Mouse (Mus musculus) heart, embryonic 13.5 days (tissue): ENCODE results near the gene Hmgcl. TPM values are rescaled to one million over a fixed set of nuclear protein-coding genes. Genes with fewer than 3 reads are reported as not detected.
A peak's percentile ranks its signal among the peaks of the same experiment; 100 is the strongest.
"Not testable (repeated sequence)": the region's sequence is repeated elsewhere in the genome, so short reads cannot be mapped to it uniquely, and the experiment has no call there.

Source experiments
- ATAC-seq: fragments of 200-750 bp; cut with Nextera tagmentation; 2 replicates; pipeline ENCODE4 v1.8.0; 2017; ENCODE audit warnings: moderate TSS enrichment; ENCODE audit not compliant: insufficient number of reproducible peaks, low FRiP score, low TSS enrichment; ENCODE audit errors: extremely low read depth
- H3K27ac ChIP-seq: fragments of 300-500 bp; sonication (generic); replicated peaks from 2 replicates; pipeline ENCODE4 v1.5.1; 2015; ENCODE audit warnings: moderate library complexity, mild to moderate bottlenecking, inconsistent platforms
- H3K27me3 ChIP-seq: fragments of 300-500 bp; sonication (generic); replicated peaks from 2 replicates; pipeline ENCODE4 v1.6.1; 2015; ENCODE audit warnings: mild to moderate bottlenecking, inconsistent platforms
- H3K36me3 ChIP-seq: fragments of 300-500 bp; sonication (generic); 2 replicates; pipeline ENCODE4 v1.6.1; 2015; ENCODE audit warnings: mild to moderate bottlenecking, inconsistent platforms
- H3K4me1 ChIP-seq: fragments of 300-500 bp; sonication (generic); 2 replicates; pipeline ENCODE4 v1.6.1; 2015; ENCODE audit warnings: inconsistent platforms
- H3K4me2 ChIP-seq: fragments of 300-500 bp; sonication (generic); 2 replicates; pipeline ENCODE4 v1.6.1; 2015; ENCODE audit warnings: inconsistent platforms, mild to moderate bottlenecking, moderate library complexity
- H3K4me3 ChIP-seq: fragments of 300-500 bp; sonication (generic); 2 replicates; pipeline ENCODE4 v1.5.1; 2015; ENCODE audit warnings: moderate library complexity, mild to moderate bottlenecking, inconsistent platforms
- H3K9ac ChIP-seq: fragments of 300-500 bp; sonication (generic); 2 replicates; pipeline ENCODE4 v1.6.1; 2015; ENCODE audit warnings: inconsistent platforms, mild to moderate bottlenecking, moderate library complexity
- H3K9me3 ChIP-seq: fragments of 300-500 bp; sonication (generic); 2 replicates; pipeline ENCODE4 v1.6.1; 2016; ENCODE audit warnings: inconsistent platforms
- WGBS: fragments of 180-500 bp; shearing (Covaris S2); methylation state at CpG from one replicate; pipeline ENCODE4 v1.1.7; 2015; ENCODE audit warnings: mixed read lengths; 5-methylcytosine and 5-hydroxymethylcytosine counted together
- polyA plus RNA-seq: library from polyadenylated mRNA; unstranded; fragments of >200 nt; fragmentation: Nextera tagmentation; extraction: Ambion mirVana; gene quantifications from 2 replicates; pipeline ENCODE4 v1.2.1, GENCODE M21; 2015

Gene Hmgcl
- polyA plus RNA-seq, 1 experiment from 2014 or later = 73.0 TPM

GRCm38 (mm10) chr4:135928376-135928775, 17.9 kb upstream of the Hmgcl start:
- no peak for ATAC-seq
- H3K4me3 ChIP-seq = no peak overlapping the region
- H3K9ac ChIP-seq = no peak overlapping the region
- WGBS = 87% methylated on average over 9 of the region's 9 CpGs
- H3K27ac ChIP-seq = no peak overlapping the region
- peaks cover 58% of the 10 kb centered on the region for H3K36me3 ChIP-seq
- H3K4me1 ChIP-seq = peaks cover 15% of the 10 kb centered on the region
- H3K27me3 ChIP-seq = no peaks in the 10 kb centered on the region
- H3K9me3 ChIP-seq = no peaks in the 10 kb centered on the region
- H3K4me2 ChIP-seq = no peak overlapping the region

GRCm38 (mm10) chr4:135929405-135929804, 16.8 kb upstream of the Hmgcl start:
- 84% methylated on average over 5 of the region's 5 CpGs for WGBS
- Histone ChIP-seq H3K4me3 (no peak overlapping the region), H3K27me3 (no peaks in the 10 kb centered on the region), H3K27ac (no peak overlapping the region), H3K9me3 (no peaks in the 10 kb centered on the region), H3K36me3 (peaks cover 60% of the 10 kb centered on the region), H3K4me2 (no peak overlapping the region), H3K4me1 (peaks cover 15% of the 10 kb centered on the region), H3K9ac (no peak overlapping the region)
- no peak for ATAC-seq

GRCm38 (mm10) chr4:135929828-135930227, 16.4 kb upstream of the Hmgcl start:
- Histone ChIP-seq H3K9ac (no peak overlapping the region), H3K36me3 (peaks cover 57% of the 10 kb centered on the region), H3K4me2 (no peak overlapping the region), H3K9me3 (no peaks in the 10 kb centered on the region), H3K4me3 (no peak overlapping the region), H3K27ac (no peak overlapping the region), H3K4me1 (peaks cover 18% of the 10 kb centered on the region), H3K27me3 (no peaks in the 10 kb centered on the region)
- no peak for ATAC-seq
- WGBS = 81% methylated on average over 9 of the region's 9 CpGs

- H3K9me3 ChIP-seq = no peaks in the 10 kb centered on the region
- no peak overlapping the region for H3K4me2 ChIP-seq
- no peak overlapping the region for H3K27ac ChIP-seq
- ATAC-seq = no peak
- WGBS = 94% methylated on average over 8 of the region's 8 CpGs
- H3K9ac ChIP-seq = no peak overlapping the region
- H3K4me1 ChIP-seq = peaks cover 17% of the 10 kb centered on the region
- no peaks in the 10 kb centered on the region for H3K27me3 ChIP-seq
- no peak overlapping the region for H3K4me3 ChIP-seq
- peaks cover 57% of the 10 kb centered on the region for H3K36me3 ChIP-seq
Observed at GRCm38 (mm10) chr4:135930239-135930638, 16.0 kb upstream of the Hmgcl start.

GRCm38 (mm10) chr4:135931832-135932231, 14.4 kb upstream of the Hmgcl start:
- Histone ChIP-seq H3K27me3 (no peaks in the 10 kb centered on the region), H3K4me3 (no peak overlapping the region), H3K4me2 (no peak overlapping the region), H3K27ac (no peak overlapping the region), H3K9ac (no peak overlapping the region), H3K9me3 (no peaks in the 10 kb centered on the region), H3K4me1 (peaks cover 11% of the 10 kb centered on the region), H3K36me3 (peaks cover 53% of the 10 kb centered on the region)
- 58% methylated on average over 5 of the region's 5 CpGs for WGBS
- ATAC-seq = no peak

GRCm38 (mm10) chr4:135934708-135935500, 11.3 kb upstream of the Hmgcl start:
- WGBS = 46% methylated on average over 12 of the region's 12 CpGs
- Histone ChIP-seq H3K9me3 (no peaks in the 10 kb centered on the region), H3K9ac (no peak overlapping the region), H3K4me2 (no peak overlapping the region), H3K27ac (no peak overlapping the region; the same call in 1 of the 2 replicates), H3K27me3 (no peaks in the 10 kb centered on the region), H3K36me3 (peaks cover 64% of the 10 kb centered on the region), H3K4me3 (no peak overlapping the region), H3K4me1 (peaks cover 26% of the 10 kb centered on the region)
- ATAC-seq = no peak

GRCm38 (mm10) chr4:135935502-135935901, 10.7 kb upstream of the Hmgcl start:
- no peak overlapping the region for H3K4me2 ChIP-seq
- no peak overlapping the region; the same call in 1 of the 2 replicates for H3K27ac ChIP-seq
- H3K27me3 ChIP-seq = no peaks in the 10 kb centered on the region
- H3K36me3 ChIP-seq = peaks cover 62% of the 10 kb centered on the region
- H3K4me1 ChIP-seq = peaks cover 26% of the 10 kb centered on the region
- no peak overlapping the region for H3K4me3 ChIP-seq
- 52% methylated on average over 5 of the region's 5 CpGs for WGBS
- no peak overlapping the region for H3K9ac ChIP-seq
- no peak for ATAC-seq
- H3K9me3 ChIP-seq = no peaks in the 10 kb centered on the region

GRCm38 (mm10) chr4:135938858-135939257, 7.4 kb upstream of the Hmgcl start:
- Histone ChIP-seq H3K27me3 (no peaks in the 10 kb centered on the region), H3K4me1 (peaks cover 37% of the 10 kb centered on the region), H3K4me3 (no peak overlapping the region), H3K9ac (no peak overlapping the region), H3K27ac (no peak overlapping the region), H3K36me3 (peaks cover 52% of the 10 kb centered on the region), H3K4me2 (no peak overlapping the region), H3K9me3 (no peaks in the 10 kb centered on the region)
- WGBS = 70% methylated on average over 7 of the region's 7 CpGs
- no peak for ATAC-seq

GRCm38 (mm10) chr4:135941026-135941425, 5.2 kb upstream of the Hmgcl start:
- not testable (repeated sequence) for H3K4me2 ChIP-seq, ATAC-seq, H3K27ac ChIP-seq, H3K4me3 ChIP-seq, H3K9me3 ChIP-seq, H3K27me3 ChIP-seq, H3K9ac ChIP-seq
- Histone ChIP-seq H3K36me3 (peaks cover 41% of the 10 kb centered on the region), H3K4me1 (peaks cover 35% of the 10 kb centered on the region)
- 82% methylated on average over 8 of the region's 8 CpGs for WGBS

GRCm38 (mm10) chr4:135942193-135942592, 4.1 kb upstream of the Hmgcl start:
- Histone ChIP-seq H3K27ac (no peak overlapping the region), H3K9ac (no peak overlapping the region), H3K4me2 (no peak overlapping the region), H3K9me3 (no peaks in the 10 kb centered on the region), H3K4me3 (no peak overlapping the region), H3K36me3 (peaks cover 40% of the 10 kb centered on the region), H3K27me3 (no peaks in the 10 kb centered on the region), H3K4me1 (peaks cover 33% of the 10 kb centered on the region)
- 47% methylated on average over 6 of the region's 6 CpGs for WGBS
- ATAC-seq = no peak

GRCm38 (mm10) chr4:135943389-135943788, 2.9 kb upstream of the Hmgcl start:
- no peak for ATAC-seq
- WGBS = 50% methylated on average over 4 of the region's 4 CpGs
- Histone ChIP-seq H3K9ac (no peak overlapping the region), H3K9me3 (no peaks in the 10 kb centered on the region), H3K4me3 (no peak overlapping the region), H3K4me2 (no peak overlapping the region), H3K4me1 (peaks cover 36% of the 10 kb centered on the region), H3K36me3 (peaks cover 31% of the 10 kb centered on the region), H3K27ac (no peak overlapping the region; the same call in 1 of the 2 replicates), H3K27me3 (no peaks in the 10 kb centered on the region)

- Histone ChIP-seq H3K27ac (peak overlapping the region; percentile 74), H3K4me2 (peak overlapping the region; percentile 88), H3K4me3 (peak overlapping the region; percentile 72), H3K9me3 (no peaks in the 10 kb centered on the region), H3K36me3 (peaks cover 12% of the 10 kb centered on the region), H3K4me1 (peaks cover 49% of the 10 kb centered on the region), H3K27me3 (no peaks in the 10 kb centered on the region), H3K9ac (peak overlapping the region; percentile 84)
- WGBS = 71% methylated on average over 10 of the region's 10 CpGs
- ATAC-seq = no peak
Observed at GRCm38 (mm10) chr4:135945706-135946105, 542 bp upstream of the Hmgcl start.
